Mouse (Mus musculus): ENCODE data around the gene Tjp3.

Gene Tjp3

GRCm38 (mm10) chr10:81291511-81292104, at the start of gene Tjp3:
Gene Tjp3, minus strand, starts transcription at chr10:81291581.
- DNase-seq (ENCODE audit: low spot score in 2 of 2), result peak in 1 of 2 experiments; percentile 34

- DNase-seq (ENCODE audit: low spot score in 2 of 2), result no peak
These were observed 49.4 kb upstream of the Tjp3 start for GRCm38 (mm10) chr10:81340551-81341332.

- no peak for DNase-seq (ENCODE audit: low spot score in 2 of 2)
These were observed 45.2 kb upstream of the Tjp3 start for GRCm38 (mm10) chr10:81336558-81336957.

- DNase-seq (ENCODE audit: low spot score in 2 of 2), result no peak
These were observed 44.3 kb upstream of the Tjp3 start for GRCm38 (mm10) chr10:81335393-81336340.

GRCm38 (mm10) chr10:81334324-81334723, 42.9 kb upstream of the Tjp3 start:
- no peak for DNase-seq (ENCODE audit: low spot score in 2 of 2)

- no peak for DNase-seq (ENCODE audit: low spot score in 2 of 2)
These were observed 40.9 kb upstream of the Tjp3 start for GRCm38 (mm10) chr10:81332277-81332676.

- no peak for DNase-seq (ENCODE audit: low spot score in 2 of 2)
These were observed 38.6 kb upstream of the Tjp3 start for GRCm38 (mm10) chr10:81330007-81330406.

- no peak for DNase-seq (ENCODE audit: low spot score in 2 of 2)
These were observed 38.0 kb upstream of the Tjp3 start for GRCm38 (mm10) chr10:81329194-81329975.

GRCm38 (mm10) chr10:81328386-81328785, 37.0 kb upstream of the Tjp3 start, which contains the start of gene Tbxa2r:
Gene Tbxa2r, plus strand, starts transcription at chr10:81328731.
- DNase-seq (ENCODE audit: low spot score in 2 of 2), result no peak

- no peak for DNase-seq (ENCODE audit: low spot score in 2 of 2)
These were observed 36.6 kb upstream of the Tjp3 start for GRCm38 (mm10) chr10:81327959-81328358.

GRCm38 (mm10) chr10:81326858-81327257, 35.5 kb upstream of the Tjp3 start:
- DNase-seq (ENCODE audit: low spot score in 2 of 2), result no peak

- DNase-seq (ENCODE audit: low spot score in 2 of 2), result no peak
These were observed 34.4 kb upstream of the Tjp3 start for GRCm38 (mm10) chr10:81325781-81326180.

- DNase-seq (ENCODE audit: low spot score in 2 of 2), result no peak
These were observed 33.8 kb upstream of the Tjp3 start for GRCm38 (mm10) chr10:81325176-81325575.

GRCm38 (mm10) chr10:81323791-81324530, 32.6 kb upstream of the Tjp3 start:
- no peak for DNase-seq (ENCODE audit: low spot score in 2 of 2)

- no peak for DNase-seq (ENCODE audit: low spot score in 2 of 2)
These were observed 31.9 kb upstream of the Tjp3 start for GRCm38 (mm10) chr10:81323141-81323775.

GRCm38 (mm10) chr10:81322444-81322843, 31.1 kb upstream of the Tjp3 start:
- peak in 1 of 2 experiments; percentile 54 for DNase-seq (ENCODE audit: low spot score in 2 of 2)

GRCm38 (mm10) chr10:81321436-81321835, 30.1 kb upstream of the Tjp3 start:
- DNase-seq (ENCODE audit: low spot score in 2 of 2), result peak in 1 of 2 experiments; percentile 49

- peak; percentile 100 for DNase-seq (ENCODE audit: low spot score in 2 of 2)
These were observed 29.4 kb upstream of the Tjp3 start, which contains the start of gene Cactin for GRCm38 (mm10) chr10:81320550-81321347. Gene Cactin, plus strand, starts transcription at chr10:81321103.
